Mouse (Mus musculus) cerebellum, adult 2 months (tissue): Measurements from ENCODE around the gene Ubr7.

ENCODE experiments used
- CTCF ChIP-seq: fragments of 200-500 bp; IDR thresholded peaks from 2 replicates; pipeline ENCODE4 v1.5.1; 2011; ENCODE audit warnings: low read depth, mild to moderate bottlenecking, control low read depth, low read length, moderate library complexity, borderline replicate concordance; ENCODE audit not compliant: insufficient read depth
- POLR2A ChIP-seq: fragments of 200-500 bp; IDR thresholded peaks from 2 replicates; pipeline ENCODE4 v1.6.1; 2011; ENCODE audit warnings: low read length, control low read depth, borderline replicate concordance; ENCODE audit not compliant: insufficient read depth

DNA sequence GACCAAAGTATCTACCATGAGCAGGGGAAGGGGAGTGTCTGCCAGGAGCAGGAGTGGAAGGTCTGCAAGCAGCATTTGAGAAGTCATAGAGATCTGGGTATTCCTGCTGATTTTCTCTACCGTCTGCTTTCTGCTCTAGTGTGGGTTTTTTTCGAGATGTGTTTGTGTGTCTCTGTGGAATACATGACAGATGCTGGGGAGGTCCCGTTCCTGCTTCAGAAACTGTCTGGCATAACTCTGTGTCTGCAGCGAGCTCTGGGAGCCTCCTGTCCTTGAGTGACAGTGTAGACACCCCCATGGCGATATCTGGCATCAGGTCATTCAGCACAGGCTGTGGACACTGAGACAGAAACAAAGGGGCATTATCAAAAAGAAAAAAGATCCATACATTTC is 27.8 kb downstream of the Ubr7 start:
- no peak for TF ChIP-seq CTCF
- no peak for TF ChIP-seq POLR2A
